Mouse (Mus musculus): ENCODE measurements at regions not wholly inside any gene's neighbourhood (a gene's known extent, or its start where the extent isn't known, plus 50 kb on each side); places are given as distances from the start of the nearest gene placed in this dataset.

DNA sequence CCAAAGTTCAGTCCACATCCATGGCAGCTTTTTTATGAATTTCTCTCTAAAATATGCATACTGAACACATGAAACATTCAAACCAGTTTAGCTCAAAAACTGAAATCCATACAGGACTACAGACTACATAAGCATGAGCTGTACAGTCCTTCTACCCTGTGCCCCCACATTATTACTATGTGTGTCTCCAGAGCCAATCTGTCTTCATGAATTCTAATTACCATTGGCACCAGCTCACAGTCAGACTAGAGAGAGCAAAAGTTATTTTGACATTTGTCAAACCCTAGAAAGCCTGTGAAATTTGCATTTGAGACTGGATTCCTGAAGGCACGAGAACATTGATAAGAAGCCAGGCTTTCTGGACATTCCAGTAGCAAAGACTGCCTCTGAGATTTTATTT, 117.9 kb upstream of the Zfand5 start:
- ATAC-seq (replicated peaks; ENCODE audit: insufficient number of reproducible peaks, low FRiP score, low TSS enrichment, poor library complexity, severe bottlenecking), result no peak

DNA sequence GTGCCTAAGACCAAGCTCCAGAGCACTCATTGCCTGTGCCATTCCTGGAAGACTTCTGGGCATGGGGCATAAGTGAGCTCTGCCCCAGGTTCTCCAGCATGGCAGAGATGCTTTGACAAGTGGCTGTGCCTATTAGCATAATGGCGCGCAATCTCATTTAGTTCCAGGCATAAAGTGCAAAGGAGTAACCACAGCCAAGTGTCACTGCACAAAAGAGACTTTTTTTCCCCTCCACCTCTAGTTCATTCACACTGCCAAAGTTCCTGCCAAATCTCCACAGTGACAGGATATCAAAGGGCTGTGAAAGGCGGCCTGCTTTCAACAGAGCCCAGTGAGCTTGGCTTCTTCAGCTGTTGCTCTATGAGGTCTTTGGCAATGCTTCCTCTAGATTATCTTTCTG, 120.1 kb upstream of the Zfand5 start:
- no peak for ATAC-seq (replicated peaks; ENCODE audit: insufficient number of reproducible peaks, low FRiP score, low TSS enrichment, poor library complexity, severe bottlenecking)

DNA sequence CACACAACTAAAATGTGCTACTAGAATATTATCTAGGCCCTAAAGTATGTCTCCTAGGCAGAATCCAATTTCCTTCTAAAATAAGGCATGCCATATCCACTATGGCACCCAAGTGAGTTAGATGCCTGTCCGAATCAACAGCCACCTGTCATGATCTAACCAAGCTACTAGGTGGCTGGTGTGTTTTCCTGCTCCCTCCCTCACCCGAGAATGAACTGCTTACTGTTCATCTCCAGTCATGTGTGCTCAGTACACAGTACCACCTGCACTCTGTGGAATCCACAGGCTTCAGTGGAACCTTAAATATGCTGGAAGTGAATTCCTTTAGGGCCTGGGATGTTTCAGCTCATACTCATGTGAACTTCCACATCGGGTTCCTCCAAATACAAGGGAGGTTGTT, 121.2 kb upstream of the Zfand5 start:
- no peak for ATAC-seq (replicated peaks; ENCODE audit: insufficient number of reproducible peaks, low FRiP score, low TSS enrichment, poor library complexity, severe bottlenecking)

DNA sequence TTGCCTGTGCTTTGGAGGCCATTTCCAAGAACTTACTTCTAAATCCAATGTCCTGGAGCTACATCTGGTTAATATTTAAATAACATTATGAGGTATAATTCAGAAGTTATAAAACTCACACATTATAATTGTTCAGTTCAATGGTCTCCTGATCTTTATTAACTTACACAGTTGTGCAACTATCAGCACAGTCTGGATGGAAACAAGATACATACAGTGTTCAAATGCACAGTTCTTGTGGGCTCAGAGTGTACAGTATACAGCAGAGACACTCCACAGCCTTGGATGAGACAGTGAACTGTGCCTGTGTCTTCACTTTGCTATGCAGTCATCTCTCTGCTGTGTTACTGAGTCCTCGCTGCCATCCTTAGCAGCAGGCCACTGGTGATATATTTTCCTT, 121.8 kb upstream of the Zfand5 start:
- no peak for ATAC-seq (replicated peaks; ENCODE audit: insufficient number of reproducible peaks, low FRiP score, low TSS enrichment, poor library complexity, severe bottlenecking)

DNA sequence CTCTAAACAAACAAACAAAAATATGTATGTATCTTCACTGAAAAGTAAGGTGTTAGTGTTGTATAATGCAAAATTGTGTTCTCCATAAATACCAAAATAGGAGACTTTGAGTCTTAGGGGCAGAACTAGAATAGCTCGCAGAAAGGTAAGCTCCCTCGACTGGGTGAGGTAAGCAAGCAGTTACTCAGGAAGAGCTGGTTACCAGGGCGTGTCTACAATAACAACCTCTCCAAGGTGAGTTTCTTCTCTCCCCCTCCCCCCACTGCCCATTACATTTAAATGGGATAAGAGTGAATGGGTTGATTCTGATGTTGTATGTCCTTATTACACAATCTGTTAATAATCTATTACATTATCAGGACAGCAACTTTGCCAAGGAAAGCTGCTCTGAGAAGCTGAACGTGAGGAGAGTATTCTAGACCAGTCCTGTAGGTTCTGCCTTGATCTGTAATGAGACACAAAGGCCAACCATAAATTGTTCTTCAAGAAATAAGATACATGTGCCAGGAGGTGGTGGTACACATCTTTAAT, 125.2 kb upstream of the Zfand5 start:
- ATAC-seq (replicated peaks; ENCODE audit: insufficient number of reproducible peaks, low FRiP score, low TSS enrichment, poor library complexity, severe bottlenecking), result no peak

DNA sequence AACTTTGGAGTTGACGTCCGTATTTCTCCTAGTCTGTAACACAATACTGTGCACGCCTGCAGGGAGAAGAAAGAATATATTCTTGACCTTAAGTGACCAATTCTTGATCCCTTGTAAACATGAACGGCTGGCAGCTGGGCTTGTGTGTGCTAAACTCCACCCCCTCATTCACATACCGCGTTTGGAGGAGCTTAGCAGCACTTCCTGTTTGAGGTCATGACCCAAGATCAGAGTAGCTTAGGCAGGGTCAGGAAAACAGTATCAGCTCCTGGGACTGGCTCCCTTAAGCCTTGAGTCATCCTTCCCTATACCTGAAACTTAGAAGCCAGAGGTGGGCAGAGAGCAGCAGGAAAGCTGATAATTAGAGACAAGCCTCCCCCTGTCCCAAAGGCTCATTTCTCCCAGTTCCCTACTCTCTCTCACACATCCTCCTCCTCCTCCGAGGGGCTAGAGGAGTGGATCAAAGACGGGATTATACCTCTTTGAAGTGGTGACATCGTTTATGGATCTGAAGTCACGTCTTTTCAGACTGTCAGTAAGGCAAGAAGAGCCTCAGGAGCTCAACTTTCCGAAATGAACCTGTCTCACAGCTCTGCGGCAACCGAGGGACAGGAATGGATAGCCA, 127.3 kb upstream of the Zfand5 start:
- peak; percentile 97 for ATAC-seq (replicated peaks; ENCODE audit: insufficient number of reproducible peaks, low FRiP score, low TSS enrichment, poor library complexity, severe bottlenecking)

DNA sequence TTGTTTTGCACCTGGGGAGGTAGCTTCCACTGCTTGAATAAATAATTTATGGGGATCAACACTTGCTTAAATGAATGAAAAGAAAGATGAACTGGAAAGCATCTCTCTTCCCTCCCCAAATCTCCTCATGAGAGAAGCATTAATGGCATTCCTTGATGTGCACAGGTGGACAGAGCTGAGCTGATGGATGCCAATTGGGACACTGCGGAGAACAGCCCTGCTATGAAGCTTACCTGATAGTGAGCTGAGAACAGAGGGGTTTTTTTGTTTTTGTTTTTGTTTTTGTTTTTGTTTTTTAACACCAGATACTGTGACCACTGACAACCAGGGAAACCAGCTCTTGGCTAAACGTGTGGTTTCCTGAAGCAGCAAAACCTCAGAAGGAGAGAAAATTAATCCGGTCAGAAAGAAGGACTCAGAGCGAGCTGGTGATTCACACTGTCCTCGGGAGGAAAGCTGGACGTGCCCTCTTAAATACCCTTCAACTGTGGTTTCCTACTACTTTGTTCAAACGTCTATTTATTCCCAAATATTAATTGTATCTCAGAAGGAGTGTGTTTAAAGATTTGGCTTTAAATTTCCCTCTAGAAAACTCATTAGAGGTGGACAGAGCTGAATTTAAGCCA, 128.0 kb upstream of the Zfand5 start:
- no peak for ATAC-seq (replicated peaks; ENCODE audit: insufficient number of reproducible peaks, low FRiP score, low TSS enrichment, poor library complexity, severe bottlenecking)

DNA sequence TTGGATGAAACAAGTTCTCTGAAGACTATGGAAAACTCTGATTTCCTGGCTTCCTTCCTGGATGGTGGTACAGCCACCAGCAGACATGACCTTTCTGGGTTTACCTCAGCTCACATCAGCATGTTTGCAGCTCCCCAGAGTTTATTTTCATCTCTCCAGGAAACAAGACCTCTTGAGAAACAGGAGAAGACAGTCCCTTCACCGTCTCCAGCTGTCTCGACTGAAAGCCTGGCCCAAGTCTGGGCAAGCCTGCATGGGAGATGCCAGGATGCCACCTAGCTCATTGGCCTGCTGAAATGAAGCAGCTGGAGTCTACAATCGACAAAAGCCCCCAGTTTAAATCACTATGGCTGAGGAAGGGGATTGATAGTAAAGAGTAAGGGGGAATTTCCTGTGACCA, 131.6 kb upstream of the Zfand5 start:
- no peak for ATAC-seq (replicated peaks; ENCODE audit: insufficient number of reproducible peaks, low FRiP score, low TSS enrichment, poor library complexity, severe bottlenecking)

DNA sequence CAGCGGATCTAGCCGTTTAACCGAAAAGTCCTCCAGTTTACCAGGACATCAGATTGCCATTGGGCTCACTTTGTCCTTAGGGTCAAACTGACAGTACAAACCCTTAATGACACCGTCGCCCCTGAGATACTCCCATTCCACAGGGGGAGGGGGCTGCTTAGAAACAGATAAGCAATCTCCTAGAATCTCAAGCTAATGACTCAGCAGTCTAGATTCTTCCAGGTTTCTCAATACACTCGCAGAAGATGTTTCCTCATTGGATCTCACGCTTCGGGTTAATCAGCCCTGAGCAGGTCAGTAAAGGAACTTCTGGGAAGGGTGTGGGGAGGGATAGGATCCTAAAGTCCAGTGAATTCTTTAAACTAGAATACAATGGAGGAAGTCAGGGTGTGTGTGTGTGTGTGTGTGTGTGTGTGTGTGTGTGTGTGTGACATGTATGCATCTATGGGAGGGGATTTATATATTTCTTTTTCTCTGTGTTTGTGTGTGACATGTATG, 133.0 kb upstream of the Zfand5 start:
- ATAC-seq (replicated peaks; ENCODE audit: insufficient number of reproducible peaks, low FRiP score, low TSS enrichment, poor library complexity, severe bottlenecking), result no peak

DNA sequence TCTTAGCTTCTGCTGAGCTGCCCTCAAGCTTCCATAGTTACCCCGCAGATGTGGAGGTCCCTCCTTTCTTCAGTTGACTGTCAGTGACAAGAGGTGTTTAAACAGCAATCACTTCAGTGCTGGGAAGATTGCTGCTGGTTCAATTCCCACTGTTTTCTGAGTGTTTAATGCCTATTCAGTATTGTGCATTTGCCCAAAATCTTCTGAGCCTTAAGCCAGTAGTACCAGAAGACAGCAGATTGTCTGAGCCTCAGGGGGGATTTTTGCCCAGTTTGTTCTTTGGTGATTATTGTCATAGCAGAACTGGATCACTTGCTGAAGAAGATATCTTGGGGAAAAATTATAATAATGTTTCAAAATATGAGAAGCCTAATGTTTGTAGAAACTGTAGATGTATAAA, 135.3 kb upstream of the Zfand5 start:
- ATAC-seq (replicated peaks; ENCODE audit: insufficient number of reproducible peaks, low FRiP score, low TSS enrichment, poor library complexity, severe bottlenecking), result no peak

DNA sequence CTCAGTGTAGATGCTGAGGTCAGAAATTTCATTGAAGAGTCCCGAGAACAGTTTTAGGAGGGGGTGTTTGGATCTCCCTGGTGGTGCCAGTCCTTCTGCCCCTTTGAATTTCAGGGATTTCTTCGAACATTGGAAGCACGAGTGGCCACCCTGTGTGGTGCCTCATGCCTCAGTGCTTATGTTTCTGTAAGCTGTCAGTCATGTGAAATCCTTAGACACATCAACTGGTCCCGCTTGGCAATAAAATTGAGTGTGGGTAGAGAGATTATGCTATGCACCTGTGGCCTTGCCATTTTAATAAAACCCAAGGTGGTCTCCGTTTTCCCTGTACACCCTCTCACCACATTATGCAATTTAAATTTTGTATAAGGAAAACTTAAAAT, 136.1 kb upstream of the Zfand5 start:
- ATAC-seq (replicated peaks; ENCODE audit: insufficient number of reproducible peaks, low FRiP score, low TSS enrichment, poor library complexity, severe bottlenecking), result no peak

DNA sequence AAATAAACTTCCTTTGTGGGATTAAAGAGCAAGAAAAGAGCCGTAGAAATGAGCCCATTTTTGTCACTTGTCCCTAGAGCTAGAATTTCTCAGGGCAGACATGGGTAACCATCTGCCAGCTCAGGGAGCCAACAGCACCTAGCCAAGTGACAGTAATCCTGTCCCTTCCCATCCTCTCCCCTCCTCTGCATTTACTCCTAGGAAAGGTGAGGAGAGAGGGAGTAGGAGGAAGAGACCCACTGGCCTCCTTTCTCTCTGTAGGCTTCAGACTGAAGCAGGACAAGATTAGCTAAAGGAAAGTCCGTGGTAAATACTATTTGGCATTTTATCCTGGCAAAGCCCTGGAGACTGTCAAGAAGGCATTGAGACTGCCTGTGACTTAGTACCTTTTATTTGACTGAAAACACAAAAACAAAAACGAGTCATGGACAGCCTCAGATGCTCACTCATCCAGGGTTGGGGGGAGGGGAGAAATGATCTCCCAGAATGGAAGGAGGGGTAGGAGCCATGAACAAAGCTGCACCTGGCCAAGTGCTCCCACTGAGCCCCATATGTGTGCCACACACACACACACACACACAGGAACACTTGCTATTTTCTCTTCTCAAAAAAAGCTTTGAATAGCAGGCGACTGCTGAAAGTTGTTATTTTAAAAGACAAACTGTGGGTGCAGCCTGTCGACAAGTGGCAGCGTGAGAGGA, 136.6 kb upstream of the Zfand5 start:
- no peak for ATAC-seq (replicated peaks; ENCODE audit: insufficient number of reproducible peaks, low FRiP score, low TSS enrichment, poor library complexity, severe bottlenecking)

DNA sequence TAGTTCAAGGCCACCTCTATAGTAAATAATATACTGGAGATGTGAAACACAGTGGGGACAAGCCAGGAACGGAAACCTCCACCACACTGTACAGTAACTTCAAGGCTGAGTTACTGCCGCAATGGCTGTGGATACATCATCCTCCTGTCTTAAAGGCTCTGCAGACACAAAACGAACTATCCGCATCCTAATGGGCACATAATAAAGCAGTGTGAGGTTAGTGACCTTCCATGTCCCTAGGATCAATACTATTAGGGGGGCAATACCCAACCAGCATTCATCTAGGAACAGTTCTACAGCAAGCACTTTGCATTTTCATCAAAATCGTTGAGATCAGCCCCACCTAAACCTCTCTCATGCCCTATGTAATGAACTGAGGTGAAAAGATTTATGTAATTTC, 142.4 kb upstream of the Zfand5 start:
- no peak for ATAC-seq (replicated peaks; ENCODE audit: insufficient number of reproducible peaks, low FRiP score, low TSS enrichment, poor library complexity, severe bottlenecking)

DNA sequence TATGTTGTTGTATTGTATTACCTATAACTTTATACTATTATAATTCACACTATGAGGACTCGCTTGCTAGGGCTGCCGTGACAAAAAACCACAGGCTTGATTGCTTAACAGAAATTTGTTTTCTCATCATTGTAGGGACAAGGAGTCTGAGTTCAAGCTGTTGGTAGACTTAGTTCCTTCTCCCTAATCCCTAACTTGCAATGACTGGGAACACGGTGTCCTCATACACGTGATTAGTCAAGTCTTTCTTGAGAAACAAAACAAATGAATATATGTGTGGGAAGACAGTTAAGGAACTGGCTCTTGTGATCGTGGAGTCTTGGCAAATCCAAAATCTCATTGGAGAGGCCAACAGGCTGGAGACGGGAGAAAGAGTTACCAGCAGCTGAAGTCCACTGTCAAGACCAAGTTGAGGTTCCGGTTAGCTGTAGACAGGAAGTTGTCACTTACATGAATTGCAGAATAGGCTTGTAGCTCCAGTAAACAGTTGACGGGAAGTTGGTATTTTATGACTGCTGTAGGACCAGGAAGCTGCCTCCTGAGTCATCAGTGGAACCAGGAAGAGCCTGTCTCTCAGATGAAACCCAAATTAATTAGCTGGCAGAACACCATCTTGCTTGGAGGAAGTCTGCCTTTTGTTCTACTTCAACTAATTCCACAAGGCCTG, 144.9 kb upstream of the Zfand5 start:
- peak; percentile 96 for ATAC-seq (replicated peaks; ENCODE audit: insufficient number of reproducible peaks, low FRiP score, low TSS enrichment, poor library complexity, severe bottlenecking)

DNA sequence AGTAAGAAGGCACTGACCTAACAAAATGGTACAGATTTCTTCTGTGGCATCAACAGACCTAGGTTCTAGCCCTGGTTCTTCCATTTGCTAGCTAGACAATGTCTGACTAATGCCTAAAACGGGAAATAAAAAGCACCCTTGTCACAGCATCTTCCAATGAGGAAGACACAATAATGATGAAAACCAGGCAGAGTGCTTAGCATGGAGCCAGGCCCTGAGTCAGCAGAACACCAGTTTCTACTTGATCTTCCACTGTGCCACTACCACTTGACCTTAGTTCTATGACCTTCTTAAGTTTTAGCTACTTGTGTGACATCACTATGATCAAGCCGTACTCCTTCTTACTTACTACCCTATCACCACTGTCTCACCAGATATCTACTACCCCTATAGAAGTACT, 145.4 kb upstream of the Zfand5 start:
- ATAC-seq (replicated peaks; ENCODE audit: insufficient number of reproducible peaks, low FRiP score, low TSS enrichment, poor library complexity, severe bottlenecking), result peak; percentile 85

DNA sequence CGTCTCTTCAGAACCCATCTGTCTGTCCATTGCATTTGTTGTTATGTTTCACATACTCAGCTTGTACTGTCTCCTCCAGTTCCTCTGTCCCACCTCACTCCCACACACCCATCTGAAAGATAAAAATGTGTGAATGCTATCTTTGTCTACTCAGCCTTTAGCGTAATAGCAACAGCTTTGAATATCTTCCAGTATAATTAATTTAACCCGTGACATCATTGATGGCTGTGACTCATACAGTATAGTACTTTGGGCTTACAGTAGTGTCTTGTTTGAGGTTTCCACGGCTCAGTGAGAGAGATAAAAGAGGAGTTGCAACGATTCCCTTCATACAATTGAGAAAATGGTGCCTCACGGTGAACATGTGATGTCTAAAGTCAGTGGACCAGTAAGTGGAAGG, 152.6 kb upstream of the Zfand5 start:
- no peak for ATAC-seq (replicated peaks; ENCODE audit: insufficient number of reproducible peaks, low FRiP score, low TSS enrichment, poor library complexity, severe bottlenecking)

DNA sequence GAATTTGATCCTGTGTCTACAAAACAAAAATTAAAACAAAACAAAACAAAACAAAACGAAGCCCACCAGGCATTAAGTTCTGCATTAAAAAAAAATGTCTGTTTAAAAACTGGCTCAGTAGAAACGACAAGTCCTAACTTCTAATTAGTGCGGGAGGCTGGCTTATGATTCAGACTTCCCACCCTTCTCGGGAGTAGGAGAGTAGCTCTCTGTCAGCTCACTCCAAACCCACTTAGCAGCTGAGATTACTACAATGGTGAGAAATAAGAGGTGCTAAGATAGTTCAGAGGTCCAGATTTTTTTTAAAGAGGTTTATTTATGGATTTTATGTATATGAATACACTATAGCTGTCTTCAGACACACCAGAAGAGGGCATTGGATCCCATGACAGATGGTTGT, 153.3 kb upstream of the Zfand5 start:
- ATAC-seq (replicated peaks; ENCODE audit: insufficient number of reproducible peaks, low FRiP score, low TSS enrichment, poor library complexity, severe bottlenecking), result no peak

DNA sequence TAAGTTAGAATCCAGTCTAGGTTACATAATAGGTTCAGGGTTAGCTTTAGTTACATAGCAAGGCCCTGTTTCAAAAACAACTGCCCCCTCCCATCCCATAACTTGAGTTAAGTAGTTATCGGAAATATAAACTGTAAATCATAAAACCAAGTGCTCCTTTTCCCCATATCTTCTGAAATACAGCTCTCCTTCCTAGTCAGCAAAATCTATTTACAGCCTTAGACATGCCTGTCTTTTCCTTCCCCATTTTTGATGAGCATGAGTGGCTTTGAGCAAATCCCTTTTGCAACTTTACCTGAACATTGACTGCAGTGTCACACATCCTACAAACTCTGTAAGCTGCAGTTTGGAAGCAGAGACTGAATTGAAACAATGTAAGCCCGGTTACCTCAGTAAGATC, 156.4 kb upstream of the Zfand5 start:
- no peak for ATAC-seq (replicated peaks; ENCODE audit: insufficient number of reproducible peaks, low FRiP score, low TSS enrichment, poor library complexity, severe bottlenecking)

DNA sequence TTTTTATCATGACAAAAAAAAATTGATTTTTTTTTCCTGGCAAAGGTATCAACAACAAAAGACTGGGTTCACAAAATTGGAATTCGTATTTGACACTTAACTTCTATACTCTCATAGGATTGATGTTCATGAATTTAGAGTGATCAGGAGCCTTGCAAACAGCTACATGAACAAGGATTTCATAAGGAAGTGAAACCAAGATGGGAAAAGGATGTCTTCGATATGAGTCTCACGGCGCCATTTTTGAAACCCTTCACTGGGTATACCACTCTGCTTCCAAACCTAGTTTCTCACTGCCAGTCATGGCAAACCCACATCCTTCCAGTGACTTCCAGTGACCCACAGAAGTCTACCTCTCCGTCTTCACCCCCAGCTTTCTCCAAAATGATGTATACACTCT, 157.8 kb upstream of the Tmc1 start:
- ATAC-seq (replicated peaks; ENCODE audit: insufficient number of reproducible peaks, low FRiP score, low TSS enrichment, poor library complexity, severe bottlenecking), result no peak

DNA sequence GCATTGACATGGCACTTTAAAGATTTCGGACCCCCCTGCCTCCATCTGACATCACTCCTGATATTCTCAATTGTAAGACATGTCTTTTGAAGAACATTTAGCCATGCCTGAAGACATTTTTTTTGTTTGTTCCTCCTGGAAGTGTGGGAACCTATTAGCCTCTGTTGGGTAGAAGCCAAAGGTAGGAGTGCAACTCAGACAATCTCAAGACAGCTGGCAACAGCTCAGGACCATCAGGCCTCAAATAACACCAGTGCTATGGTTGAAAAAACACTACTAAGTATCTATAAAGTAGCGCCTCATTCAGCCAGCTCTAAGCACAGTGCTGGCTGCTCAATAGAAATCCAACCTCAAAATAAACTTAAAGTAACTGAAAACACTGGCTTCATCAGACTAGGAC, 154.3 kb upstream of the Tmc1 start:
- no peak for ATAC-seq (replicated peaks; ENCODE audit: insufficient number of reproducible peaks, low FRiP score, low TSS enrichment, poor library complexity, severe bottlenecking)
